In the genomic region with DNA sequence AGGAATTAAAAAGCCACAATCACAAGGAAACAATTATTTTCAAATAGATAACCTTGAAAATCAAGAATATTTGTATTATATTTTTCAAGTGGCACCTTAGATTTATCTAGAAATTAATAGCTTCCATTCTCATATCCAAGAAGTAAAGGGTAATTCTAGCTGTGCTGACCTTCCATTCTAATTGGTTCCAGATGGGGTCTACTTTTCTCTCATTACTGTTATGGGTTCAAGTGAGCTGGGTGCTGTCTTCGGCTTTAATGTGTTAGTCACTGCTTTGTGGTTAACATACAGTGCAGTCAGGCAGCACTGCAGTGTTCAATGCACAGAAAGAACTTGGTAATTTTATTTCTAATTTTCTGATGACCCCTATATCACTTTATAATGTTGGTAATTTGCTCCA, we compare ENCODE assay signal across 20 mouse cellular contexts. TPM values are rescaled to one million over a fixed set of nuclear protein-coding genes. Genes with fewer than 3 reads are reported as not detected.
DNase-seq lines count a peak whose midpoint lies in the region.
"Had no signal": no experiment of that assay in that cellular context is flagged by ENCODE, and none has a peak within 500 bp of the region (broad histone marks: within the 10 kb centered on the region; RNA-seq: fewer than 3 reads in every experiment).

No protein-coding gene starts in this region.

- peak; percentile 12 for DNase-seq in embryo, embryonic 10.5 days (ENCODE audit: low spot score)
- no peak for DNase-seq in embryo, embryonic 9.5 days (ENCODE audit: extremely low spot score)
- peak; percentile 10 for DNase-seq in heart, adult 11 months
- DNase-seq in heart, postnatal 4 days: no peak
- DNase-seq in forelimb bud, embryonic 11.5 days (ENCODE audit: low read depth, low spot score): peak; percentile 5
- no peak for DNase-seq in urinary bladder, adult 18-20 months (ENCODE audit: low spot score in 2 of 2)
- DNase-seq: adrenal gland, adult 2 months; adrenal gland, postnatal 14 days; B cell, adult 2 months; cerebellum, adult 11 months; cerebellum, adult 2 months; cerebellum, adult 9-11 months; cerebellum, postnatal 25 days; gastrocnemius, postnatal 10 days; gastrocnemius, postnatal 36 days; kidney, adult 18-20 months had no signal

RNA-seq across cellular contexts. Expression of gene Mrap2, which starts 49.6 kb away (rescaled TPM):
- total RNA-seq in heart, postnatal 4 days (2021): 1 to 10 TPM; 1.3 TPM
- total RNA-seq: CH12.LX; common myeloid progenitor, adult 5-6 weeks; G1E; granulocyte monocyte progenitor cell, adult 5-6 weeks had no signal

Comparison
In these comparisons a context has a peak if more than half of its experiments do, and no peak if none do; other contexts are left out.
1. DNase-seq: peak in embryo, embryonic 10.5 days (single experiment), heart, adult 11 months (single experiment) and forelimb bud, embryonic 11.5 days (single experiment); none in embryo, embryonic 9.5 days (single experiment), heart, postnatal 4 days (single experiment) and urinary bladder, adult 18-20 months (0 of 2).